Comparison of ENCODE assay signal across 22 mouse cellular contexts in the genomic region with DNA sequence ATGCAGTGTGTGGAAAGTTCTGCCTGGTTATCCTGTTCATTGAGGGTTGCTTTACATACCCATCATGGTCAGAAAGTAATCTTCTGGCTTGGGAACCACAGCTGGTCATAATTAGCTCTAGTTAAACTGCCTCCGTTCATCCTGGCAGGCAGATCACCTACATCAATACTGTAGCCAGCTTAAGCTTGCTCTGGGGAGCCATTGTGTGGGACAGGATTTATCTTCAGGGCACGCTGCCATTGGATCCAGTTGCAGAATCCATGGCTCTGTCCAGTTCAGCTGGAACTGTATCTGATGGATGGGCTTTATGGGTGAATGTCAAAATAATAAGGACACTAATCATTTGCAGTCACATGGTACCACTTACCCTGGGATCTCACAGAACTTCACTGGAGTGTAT.
DNase-seq lines count a peak whose midpoint lies in the region.
"Had no signal": no experiment of that assay in that cellular context is flagged by ENCODE, and none has a peak within 500 bp of the region (broad histone marks: within the 10 kb centered on the region; RNA-seq: fewer than 3 reads in every experiment).

No protein-coding gene starts in this region.

- H3K27me3 ChIP-seq in forebrain, embryonic 10.5 days (ENCODE audit: poor library complexity, severe bottlenecking): no peaks in the 10 kb centered on the region
- H3K27me3 ChIP-seq: embryonic facial prominence, embryonic 15.5 days; heart, embryonic 13.5 days; limb, embryonic 12.5 days; liver, embryonic 12.5 days; midbrain, embryonic 12.5 days had no signal

- H3K4me3 ChIP-seq in forebrain, embryonic 10.5 days: no peak overlapping the region
- H3K4me3 ChIP-seq: embryonic facial prominence, embryonic 15.5 days; heart, adult 2 months; heart, embryonic 13.5 days; layer of hippocampus, adult 2 months; limb, embryonic 12.5 days; liver, embryonic 12.5 days; midbrain, embryonic 12.5 days had no signal

- no peak overlapping the region for H3K27ac ChIP-seq in forebrain, embryonic 10.5 days
- H3K27ac ChIP-seq: embryonic facial prominence, embryonic 15.5 days; heart, adult 2 months; heart, embryonic 13.5 days; layer of hippocampus, adult 2 months; limb, embryonic 12.5 days; liver, embryonic 12.5 days; midbrain, embryonic 12.5 days had no signal

- no peaks in the 10 kb centered on the region for H3K36me3 ChIP-seq in forebrain, embryonic 10.5 days (replicated peaks)
- H3K36me3 ChIP-seq: embryonic facial prominence, embryonic 15.5 days; heart, embryonic 13.5 days; limb, embryonic 12.5 days; liver, embryonic 12.5 days; midbrain, embryonic 12.5 days had no signal

- no peaks in the 10 kb centered on the region for H3K4me1 ChIP-seq in forebrain, embryonic 10.5 days
- H3K4me1 ChIP-seq: embryonic facial prominence, embryonic 15.5 days; heart, embryonic 13.5 days; limb, embryonic 12.5 days; liver, embryonic 12.5 days; midbrain, embryonic 12.5 days had no signal

- H3K9me3 ChIP-seq in forebrain, embryonic 10.5 days: no peaks in the 10 kb centered on the region
- H3K9me3 ChIP-seq: embryonic facial prominence, embryonic 15.5 days; heart, embryonic 13.5 days; limb, embryonic 12.5 days; midbrain, embryonic 12.5 days had no signal

- DNase-seq in embryo, embryonic 10.5 days (ENCODE audit: low spot score): peak; percentile 5
- DNase-seq in embryo, embryonic 9.5 days (ENCODE audit: extremely low spot score): no peak
- peak; percentile 21 for DNase-seq in kidney, postnatal 10 days
- DNase-seq in kidney, adult 9 months: no peak
- peak; percentile 67 for DNase-seq in adipocyte (ENCODE audit: low spot score)
- DNase-seq in gastrocnemius, postnatal 25 days: peak; percentile 15
- no peak for DNase-seq in left cerebral cortex, adult 11 months (ENCODE audit: low spot score)
- no peak for DNase-seq in forebrain, embryonic 10.5 days (ENCODE audit: extremely low spot score, low spot score)
- DNase-seq: cerebellum, adult 8-10 months; cerebellum, postnatal 36 days; heart, adult 2 months; heart, postnatal 14 days; lung, adult 18-20 months; lung, postnatal 10 days; right cerebral cortex, postnatal 14 days; spleen, adult 18-20 months had no signal

- WGBS in forebrain, embryonic 10.5 days: 80% methylated on average over 2 of the region's 2 CpGs

Comparison
In these comparisons a context has a peak if more than half of its experiments do, and no peak if none do; other contexts are left out.
1. DNase-seq: peak in embryo, embryonic 10.5 days (single experiment), kidney, postnatal 10 days (single experiment), adipocyte (single experiment) and gastrocnemius, postnatal 25 days (single experiment); none in embryo, embryonic 9.5 days (single experiment), kidney, adult 9 months (single experiment), left cerebral cortex, adult 11 months (single experiment) and forebrain, embryonic 10.5 days (single experiment).